Mouse (Mus musculus) midbrain, embryonic 14.5 days (tissue): ENCODE data around the gene Atp6v1fnb. TPM values are rescaled to one million over a fixed set of nuclear protein-coding genes. Genes with fewer than 3 reads are reported as not detected.
A peak's percentile ranks its signal among the peaks of the same experiment; 100 is the strongest.

Experiments
- ATAC-seq: fragments of 200-750 bp; cut with Nextera tagmentation; 2 replicates; pipeline ENCODE4 v1.8.0; 2017; ENCODE audit warnings: moderate number of reproducible peaks, moderate library complexity; ENCODE audit not compliant: low FRiP score, low TSS enrichment
- DNase-seq: peaks from one replicate; pipeline ENCODE4 v3.0.0-alpha.2; 2015
- H3K27ac ChIP-seq: fragments of 300-500 bp; sonication (generic); replicated peaks from 2 replicates; pipeline ENCODE4 v1.5.1; 2014; ENCODE audit warnings: mild to moderate bottlenecking, low read depth, low read length, moderate library complexity
- H3K27me3 ChIP-seq: fragments of 300-500 bp; sonication (generic); 2 replicates; pipeline ENCODE4 v1.6.1; 2014; ENCODE audit warnings: low read length, control low read depth, mixed read lengths; ENCODE audit not compliant: control insufficient read depth, insufficient read depth
- H3K36me3 ChIP-seq: fragments of 300-500 bp; sonication (generic); 2 replicates; pipeline ENCODE4 v1.6.1; 2014; ENCODE audit warnings: low read length, control low read depth; ENCODE audit not compliant: control insufficient read depth, insufficient read depth
- H3K4me1 ChIP-seq: fragments of 300-500 bp; sonication (generic); 2 replicates; pipeline ENCODE4 v1.6.1; 2014; ENCODE audit warnings: mild to moderate bottlenecking, antibody characterized with exemption, low read length, control low read depth; ENCODE audit not compliant: control insufficient read depth, insufficient read depth
- H3K4me2 ChIP-seq: fragments of 300-500 bp; sonication (generic); 2 replicates; pipeline ENCODE4 v1.6.1; 2014; ENCODE audit warnings: mild to moderate bottlenecking, low read length, moderate library complexity
- H3K4me3 ChIP-seq: fragments of 300-500 bp; sonication (generic); replicated peaks from 2 replicates; pipeline ENCODE4 v1.5.1; 2014; ENCODE audit warnings: low read depth, low read length
- H3K9ac ChIP-seq: fragments of 300-500 bp; sonication (generic); replicated peaks from 2 replicates; pipeline ENCODE4 v1.6.1; 2014; ENCODE audit warnings: mild to moderate bottlenecking, low read length, moderate library complexity
- H3K9me3 ChIP-seq: fragments of 300-500 bp; sonication (generic); 2 replicates; pipeline ENCODE4 v1.6.1; 2016; ENCODE audit warnings: low read length, control low read depth, mixed read lengths; ENCODE audit not compliant: control insufficient read depth
- WGBS: fragments of 180-500 bp; shearing (Covaris S2); extraction: QIAGEN DNeasy Blood & Tissue Kit; methylation state at CpG from one replicate; pipeline ENCODE4 v1.1.7; 2014; 5-methylcytosine and 5-hydroxymethylcytosine counted together
- polyA plus RNA-seq: library from polyadenylated mRNA; unstranded; fragments of >200 nt; fragmentation: Nextera tagmentation; extraction: Ambion mirVana; gene quantifications from 2 replicates; pipeline ENCODE4 v1.2.1, GENCODE M21; 2014

Atp6v1fnb gene
- polyA plus RNA-seq, 1 experiment from 2014 or later = not detected

DNA sequence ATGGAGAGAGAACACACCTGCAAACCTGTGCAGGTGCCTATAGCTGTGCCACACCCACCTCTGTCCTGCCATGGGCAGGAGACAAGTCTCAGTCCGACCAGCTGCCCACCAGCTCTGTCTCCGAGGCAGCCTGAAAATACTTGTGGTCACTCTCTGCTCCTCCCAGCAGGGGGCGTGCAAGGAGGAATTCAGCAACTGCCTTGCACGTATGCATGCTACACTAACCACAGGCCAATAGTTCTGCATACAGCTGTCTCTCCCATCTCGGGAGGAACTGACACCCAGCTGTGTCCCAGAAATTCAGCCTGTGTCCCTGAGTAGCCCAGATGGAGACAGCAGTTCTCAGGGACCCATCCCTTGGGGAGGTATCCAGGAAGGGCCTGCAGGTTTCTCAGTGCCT is 45.9 kb downstream of the Atp6v1fnb start:
- H3K4me3 ChIP-seq = no peak overlapping the region
- ATAC-seq (no peak), DNase-seq (peak; percentile 67)
- H3K27me3 ChIP-seq = no peaks in the 10 kb centered on the region
- 5% methylated on average over 5 of the region's 5 CpGs for WGBS
- no peak overlapping the region for H3K4me2 ChIP-seq
- H3K9ac ChIP-seq = no peak overlapping the region
- H3K4me1 ChIP-seq = peaks cover 9% of the 10 kb centered on the region; the same call in 1 of the 2 replicates
- H3K9me3 ChIP-seq = no peaks in the 10 kb centered on the region
- H3K27ac ChIP-seq = no peak overlapping the region
- H3K36me3 ChIP-seq = no peaks in the 10 kb centered on the region

DNA sequence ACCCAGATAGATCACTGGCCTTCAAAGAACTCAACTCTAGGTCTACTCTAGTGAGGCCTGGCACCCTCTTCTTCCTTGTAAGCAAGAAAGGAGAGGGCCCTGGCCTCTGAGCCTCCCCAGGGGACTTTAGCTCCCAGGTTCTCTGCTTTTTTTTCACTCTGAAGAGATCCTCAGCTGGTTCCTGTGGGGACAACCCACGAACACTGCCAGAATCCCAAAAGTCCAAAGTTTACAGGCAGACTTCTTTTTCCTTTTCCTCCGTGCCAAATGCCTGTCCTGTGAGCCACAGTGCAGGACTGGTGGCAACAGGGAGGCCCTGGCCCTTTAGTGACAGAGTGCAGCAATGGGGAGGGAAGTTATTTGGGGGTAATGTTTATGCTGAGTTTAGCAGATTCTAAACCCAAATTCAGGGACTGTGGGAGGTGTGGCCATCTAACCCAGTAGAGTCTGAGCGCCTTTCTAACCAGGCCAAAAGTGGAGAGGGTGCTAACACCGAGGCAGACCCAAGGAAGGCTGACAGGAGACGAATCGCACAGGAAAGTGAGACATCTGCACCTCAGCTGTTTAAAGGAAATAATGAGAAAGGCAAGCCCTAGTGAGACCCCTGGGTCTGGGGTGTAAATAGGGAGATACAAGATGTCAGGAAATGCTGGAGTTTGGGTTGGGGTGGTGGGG is 51.5 kb downstream of the Atp6v1fnb start:
- ATAC-seq = no peak
- no peaks in the 10 kb centered on the region for H3K9me3 ChIP-seq
- DNase-seq = no peak
- peaks cover 6% of the 10 kb centered on the region for H3K4me1 ChIP-seq
- no peak overlapping the region for H3K27ac ChIP-seq
- no peak overlapping the region for H3K4me3 ChIP-seq
- H3K36me3 ChIP-seq = no peaks in the 10 kb centered on the region
- WGBS = 76% methylated on average over 6 of the region's 6 CpGs
- peaks cover 18% of the 10 kb centered on the region for H3K27me3 ChIP-seq
- H3K4me2 ChIP-seq = no peak overlapping the region
- no peak overlapping the region for H3K9ac ChIP-seq

Other genes with a start within 250 kb of the Atp6v1fnb start
- gene Hilpda, start 198.9 kb upstream of the Atp6v1fnb start, polyA plus RNA-seq = 35.2 and 35.9 TPM in 2 replicates
- 0.36 and 0.59 TPM in 2 replicates for gene Fam71f2, start 191.8 kb upstream of the Atp6v1fnb start, polyA plus RNA-seq
- gene Fam71f1, start 152.3 kb upstream of the Atp6v1fnb start, polyA plus RNA-seq = not detected in 2 replicates
- 109 and 181 TPM in 2 replicates for gene Calu, start 123.4 kb upstream of the Atp6v1fnb start, polyA plus RNA-seq
- 0.31 and 0.36 TPM in 2 replicates for gene Opn1sw, start 83.0 kb upstream of the Atp6v1fnb start, polyA plus RNA-seq
- 30.6 and 33.5 TPM in 2 replicates for gene Ccdc136, start 75.1 kb upstream of the Atp6v1fnb start, polyA plus RNA-seq
- gene Flnc, start 38.2 kb upstream of the Atp6v1fnb start, polyA plus RNA-seq = 1.6 and 4.0 TPM in 2 replicates
- gene Atp6v1f, start 3.7 kb upstream of the Atp6v1fnb start, polyA plus RNA-seq = 318 and 408 TPM in 2 replicates
- 11.6 and 12.1 TPM in 2 replicates for gene Kcp, start 36.5 kb downstream of the Atp6v1fnb start, polyA plus RNA-seq
- gene Irf5, start 55.2 kb downstream of the Atp6v1fnb start, polyA plus RNA-seq = 1.1 and 1.9 TPM in 2 replicates
- gene Tnpo3, start 138.4 kb downstream of the Atp6v1fnb start, polyA plus RNA-seq = 63.9 and 102 TPM in 2 replicates
- 3.2 and 3.8 TPM in 2 replicates for gene Tspan33, start 222.8 kb downstream of the Atp6v1fnb start, polyA plus RNA-seq